Mouse (Mus musculus) 3134 (cell line): ENCODE results near the gene Tnn.

ENCODE experiments used
- DNase-seq: peaks from one replicate; pipeline ENCODE4 v3.0.0-alpha.2; 2011; ENCODE audit warnings: low spot score; ENCODE audit not compliant: insufficient read length; ENCODE audit errors: extremely low read depth

Tnn gene

DNA sequence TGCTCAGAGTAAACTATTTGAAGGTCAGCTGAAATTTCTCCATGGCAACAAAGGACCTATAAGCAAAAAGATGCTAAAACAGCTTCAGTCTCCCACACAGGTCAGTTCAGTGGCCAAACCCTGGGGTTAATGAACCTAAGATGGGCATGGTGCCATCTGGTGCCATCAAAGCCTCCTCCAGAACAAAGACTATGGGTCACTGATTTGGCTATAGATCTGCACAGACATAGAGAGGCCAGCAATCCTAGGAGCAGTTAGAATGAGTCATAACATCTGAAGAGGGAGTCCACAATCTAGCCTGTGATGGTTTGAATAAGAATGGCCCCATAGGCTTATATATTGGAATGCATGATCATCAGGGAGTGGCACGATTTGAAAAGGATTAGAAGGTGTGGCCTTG lies 69.1 kb downstream of the Tnn start:
- DNase-seq: no peak

DNA sequence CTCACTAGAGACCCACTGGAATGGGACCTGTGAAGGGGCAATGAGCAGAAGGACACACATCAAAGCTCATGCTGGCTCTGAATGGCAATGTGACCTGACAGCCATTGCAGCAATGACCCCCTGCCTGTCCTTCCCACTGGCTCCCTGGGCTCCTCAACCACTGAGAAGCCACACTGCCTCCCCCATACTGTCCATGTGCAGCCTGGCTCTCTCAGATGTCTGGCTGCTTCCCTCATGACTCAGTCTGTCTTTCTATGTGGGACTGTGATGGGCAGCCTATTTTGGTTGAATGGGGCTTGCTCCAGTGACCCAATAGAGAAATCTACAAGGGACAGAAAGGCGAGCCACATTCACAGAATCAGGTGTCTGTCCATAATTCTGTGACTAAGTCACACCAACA lies 70.7 kb downstream of the Tnn start:
- no peak for DNase-seq

DNA sequence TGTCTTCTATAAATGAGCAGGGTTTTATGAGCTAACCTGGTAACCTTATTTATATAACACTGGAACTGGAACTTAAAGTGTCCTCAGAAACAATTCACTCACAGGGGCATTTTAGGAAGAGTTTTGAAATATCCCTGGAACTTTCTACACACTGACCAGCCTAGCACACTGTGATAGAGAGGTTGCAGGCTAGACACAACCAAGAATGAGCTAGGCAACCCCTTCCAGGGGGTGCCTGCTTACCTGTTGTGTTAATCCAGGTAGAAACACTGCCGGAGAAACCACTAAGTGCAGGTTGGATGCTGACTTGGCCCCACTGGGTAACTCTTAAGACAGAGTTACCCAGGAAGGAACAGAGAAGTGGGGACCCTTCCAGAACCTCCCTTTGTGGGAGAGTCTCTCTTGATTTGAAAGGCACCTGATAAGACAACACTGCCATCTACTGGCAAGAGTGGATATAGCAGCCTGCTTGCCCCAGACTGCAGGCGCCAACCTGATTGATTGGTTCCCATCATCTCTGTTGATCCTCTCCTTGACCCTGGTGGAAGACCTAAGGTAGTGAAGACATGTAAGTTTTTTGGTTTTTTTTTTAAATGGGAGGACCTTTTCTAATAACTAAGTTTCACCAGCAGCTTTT lies 72.5 kb downstream of the Tnn start:
- peak; percentile 26 for DNase-seq

DNA sequence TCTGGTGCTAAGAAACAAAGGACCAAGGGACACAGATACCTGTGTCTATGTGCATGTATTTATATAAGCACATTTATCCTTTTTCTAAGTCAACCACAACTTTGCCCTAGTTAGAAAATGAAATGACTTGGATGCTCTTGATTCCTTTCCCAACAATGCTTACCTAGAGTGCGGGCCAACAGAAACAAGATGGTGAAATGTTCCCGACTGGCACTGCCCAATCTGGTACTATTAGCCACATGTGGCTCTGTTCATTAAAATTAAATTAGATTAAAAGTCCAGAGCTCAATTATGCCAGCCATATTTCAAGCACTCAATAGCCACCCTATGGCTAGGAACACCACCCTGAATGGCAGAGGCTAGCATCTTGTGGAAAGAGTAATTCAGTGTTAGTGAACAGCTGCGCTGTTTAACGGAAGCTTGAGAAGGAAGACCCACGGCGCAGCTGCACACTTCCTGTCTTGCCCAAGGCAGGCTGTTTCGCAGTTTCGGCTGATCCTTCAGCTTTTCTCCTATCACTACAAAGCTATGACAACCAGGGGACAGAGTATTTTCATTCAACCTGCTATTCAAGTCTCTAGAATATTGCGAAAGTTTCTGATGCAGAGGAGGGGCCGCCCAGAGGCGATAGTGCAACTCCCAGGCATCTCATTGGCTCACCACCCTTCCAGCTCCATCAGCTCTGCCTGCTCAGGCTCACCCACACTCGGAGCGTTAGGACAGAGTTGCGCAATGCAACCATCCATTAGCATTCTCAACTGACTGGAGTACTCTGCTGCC lies 74.3 kb downstream of the Tnn start:
- no peak for DNase-seq

DNA sequence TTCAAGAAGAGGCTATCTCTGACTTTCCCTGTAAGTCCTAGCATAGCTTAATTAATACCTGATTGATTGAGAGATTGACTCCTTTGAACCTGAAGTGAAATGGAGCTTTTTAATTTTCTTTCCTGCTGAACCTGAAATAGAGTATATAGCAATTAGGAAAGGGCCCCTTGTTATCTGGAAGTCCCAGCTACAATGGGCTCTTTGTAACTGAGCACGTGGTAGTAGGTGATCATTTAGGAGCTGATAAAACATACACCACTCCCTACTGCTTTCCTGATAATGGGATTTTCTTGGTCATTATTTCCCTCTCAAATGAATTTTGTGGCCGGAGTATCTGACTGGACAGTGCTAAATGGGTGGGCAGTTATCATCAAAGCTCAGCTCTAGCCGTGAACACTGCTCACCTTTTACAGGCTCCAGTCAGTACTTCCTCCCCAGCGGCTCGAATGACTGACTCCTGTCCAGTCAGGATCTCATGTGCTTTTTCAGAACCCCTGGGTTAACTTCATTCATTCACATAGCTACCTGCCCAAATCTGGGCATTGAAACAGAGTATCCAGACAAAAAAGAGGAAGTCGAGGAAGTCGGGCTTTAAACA lies 88.7 kb downstream of the Tnn start:
- DNase-seq: no peak

DNA sequence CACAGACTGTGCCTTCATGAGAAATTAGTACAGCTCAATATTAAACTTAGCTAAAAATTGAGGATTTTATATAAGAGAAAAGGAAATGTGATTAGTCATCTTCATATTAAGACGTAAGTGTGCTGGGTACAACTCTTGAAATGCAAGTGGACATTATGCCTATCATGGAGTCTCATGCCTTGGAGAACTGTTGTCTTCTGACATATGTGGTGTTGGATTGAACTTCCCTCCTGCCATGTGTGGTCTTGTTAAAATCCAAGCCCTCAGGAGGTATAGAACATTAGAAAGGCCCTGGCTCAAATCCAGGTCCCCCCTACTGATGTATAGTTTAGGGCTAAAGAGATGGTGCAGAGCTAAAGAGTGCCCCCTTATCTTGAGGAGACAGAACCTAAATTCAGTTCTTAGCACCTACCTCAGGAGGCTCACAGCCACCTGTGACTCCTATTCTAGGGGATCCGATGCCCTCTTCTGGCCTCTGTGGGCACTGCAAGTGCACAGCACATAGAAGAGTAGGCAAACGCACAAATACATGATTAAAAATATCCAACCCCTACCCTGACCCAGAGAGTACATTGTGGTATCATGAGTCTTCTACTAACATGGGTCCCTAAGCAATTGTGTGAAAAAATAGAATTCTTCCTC lies 91.5 kb downstream of the Tnn start:
- no peak for DNase-seq

DNA sequence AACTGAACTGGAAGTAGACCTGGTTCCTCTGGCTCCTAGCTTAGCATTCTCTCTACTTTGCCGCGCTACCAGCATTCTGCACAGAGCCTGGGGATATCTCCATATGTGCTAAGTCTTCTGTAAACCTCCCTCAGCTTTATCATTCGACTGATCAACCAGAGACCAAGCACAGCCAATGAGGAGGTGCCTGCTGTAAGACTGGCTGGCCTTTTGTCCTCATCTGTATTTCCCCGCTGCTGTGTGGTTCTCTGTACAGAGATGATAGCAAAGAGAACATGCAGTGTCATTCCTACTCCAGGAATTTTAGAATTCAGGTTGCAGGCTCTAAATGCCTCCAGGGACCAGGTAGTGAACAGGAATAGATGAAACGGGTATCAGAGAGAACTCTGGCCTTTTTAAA lies 92.1 kb downstream of the Tnn start:
- DNase-seq: no peak

DNA sequence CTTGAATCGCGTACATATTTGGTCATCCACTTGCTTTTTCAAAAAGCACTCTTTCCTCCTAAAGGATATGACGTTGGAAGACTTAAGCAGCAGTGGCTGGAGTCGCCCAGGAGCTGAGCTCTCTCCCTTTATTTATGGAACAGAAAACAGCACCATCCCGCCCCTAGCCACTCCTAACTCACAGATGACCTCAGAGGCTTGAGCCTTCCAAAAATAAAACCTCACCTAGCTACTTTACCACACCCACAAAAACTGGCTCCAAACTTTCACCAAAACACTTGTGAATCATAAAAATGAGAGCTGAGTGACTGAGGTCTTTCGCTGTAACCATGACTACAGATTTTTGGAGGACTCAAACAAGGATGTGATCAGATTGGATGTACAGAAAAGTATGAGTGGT lies 92.8 kb downstream of the Tnn start:
- peak; percentile 41 for DNase-seq

DNA sequence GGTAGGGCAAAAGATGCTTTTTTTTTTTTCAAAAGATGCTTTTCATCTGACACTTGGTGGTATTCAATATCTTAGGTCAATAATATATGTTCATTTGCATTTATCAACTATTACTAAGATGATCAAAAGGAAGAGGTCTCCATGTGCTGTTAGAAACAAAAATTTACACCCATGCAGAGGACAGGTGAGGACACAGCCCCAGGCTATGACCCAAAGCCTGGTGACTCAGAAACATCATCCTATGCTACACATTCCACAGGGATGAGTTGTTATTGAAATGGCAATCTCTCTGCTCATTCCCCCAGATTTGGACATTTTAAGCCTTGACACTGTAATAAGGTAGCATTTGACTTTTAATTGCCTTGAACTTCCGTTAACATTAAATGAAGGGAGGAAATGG lies 93.5 kb downstream of the Tnn start:
- no peak for DNase-seq

DNA sequence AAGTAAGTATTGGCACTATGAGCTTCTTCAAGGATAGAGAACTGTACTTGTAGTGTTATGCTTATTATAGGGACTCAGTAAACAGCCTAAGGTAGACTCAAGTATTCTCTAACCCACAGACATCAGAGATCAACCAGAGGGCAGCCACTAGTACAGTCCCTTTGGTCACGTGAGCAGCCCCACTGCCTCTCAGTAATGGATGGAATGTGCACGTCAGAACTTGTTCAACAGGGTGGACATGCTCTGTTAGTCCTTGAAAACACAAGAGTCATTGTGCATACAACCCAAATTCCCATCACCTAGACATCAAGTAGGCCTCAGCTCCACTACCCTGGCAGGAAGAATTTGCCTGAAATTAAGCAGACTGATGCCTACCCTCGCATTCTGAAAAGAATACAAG lies 95.7 kb downstream of the Tnn start:
- no peak for DNase-seq

DNA sequence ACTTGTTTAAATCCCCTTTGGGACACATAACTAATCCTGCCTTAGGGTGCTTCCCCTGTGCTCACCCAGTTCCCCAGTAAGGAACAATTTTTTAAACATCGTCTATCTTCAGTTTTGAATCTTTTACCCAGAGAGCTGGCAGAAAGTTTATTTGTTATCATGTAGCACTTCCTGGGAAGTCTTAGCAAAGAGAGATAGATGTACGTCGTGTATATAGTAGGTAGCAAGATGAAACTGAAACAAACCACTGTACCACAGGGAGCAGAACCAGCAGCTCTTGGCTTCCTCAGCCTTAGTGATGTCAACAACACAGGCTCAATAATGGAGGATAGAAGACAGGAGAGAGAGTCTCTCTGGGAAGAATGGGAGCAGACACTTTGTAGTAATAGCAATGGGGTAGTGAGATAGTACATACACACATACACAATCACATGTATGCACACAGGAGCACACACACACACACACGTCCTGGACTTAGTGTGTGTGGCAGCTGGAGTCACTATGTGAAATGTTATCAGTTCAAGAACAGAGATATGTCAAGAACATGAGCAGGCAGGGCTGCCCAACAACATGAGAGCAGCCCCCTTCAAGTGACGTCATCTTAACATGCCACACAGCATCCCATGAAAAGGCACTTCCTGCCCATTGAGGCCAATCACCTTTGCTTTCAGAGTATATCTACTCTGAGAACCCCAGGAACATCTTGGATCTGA lies 98.9 kb downstream of the Tnn start:
- no peak for DNase-seq

DNA sequence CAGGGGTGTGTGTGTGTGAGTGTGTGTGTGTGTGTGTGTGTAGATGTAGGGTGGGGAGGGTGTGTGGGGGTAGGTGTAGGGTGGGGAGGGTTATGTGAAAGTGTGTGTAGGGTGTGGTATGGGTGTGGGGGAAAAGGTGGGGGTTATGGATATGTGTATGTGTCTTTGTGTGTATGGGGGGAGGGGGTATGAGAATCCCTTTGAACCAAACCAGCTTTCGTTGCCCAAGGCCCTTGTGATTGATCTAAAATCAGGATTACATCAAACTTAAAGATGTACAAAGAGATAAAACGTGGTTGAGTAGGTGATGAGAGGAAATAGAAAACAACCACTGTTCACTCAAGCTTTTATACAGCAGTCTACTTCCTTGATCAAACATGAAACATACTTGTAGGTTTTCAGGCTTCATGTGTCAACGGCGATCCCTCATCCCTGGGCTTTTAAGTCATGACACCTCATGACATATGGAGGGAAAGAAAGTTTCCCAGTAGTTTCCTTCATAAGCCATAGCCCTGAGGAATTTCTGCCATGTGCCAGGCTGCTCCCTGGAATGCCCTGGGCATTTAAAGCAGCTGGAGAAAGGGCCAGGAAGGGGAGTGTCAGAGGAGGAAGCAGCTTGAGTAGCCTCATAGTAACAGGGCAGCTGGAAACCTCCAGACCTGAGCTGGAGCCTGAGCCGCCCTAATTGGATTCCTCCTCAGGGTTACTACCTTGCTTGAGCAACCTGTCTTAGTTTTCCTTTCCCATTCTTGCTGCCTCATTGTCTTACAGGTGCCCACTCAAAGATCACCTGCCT lies 99.7 kb downstream of the Tnn start:
- no peak for DNase-seq

DNA sequence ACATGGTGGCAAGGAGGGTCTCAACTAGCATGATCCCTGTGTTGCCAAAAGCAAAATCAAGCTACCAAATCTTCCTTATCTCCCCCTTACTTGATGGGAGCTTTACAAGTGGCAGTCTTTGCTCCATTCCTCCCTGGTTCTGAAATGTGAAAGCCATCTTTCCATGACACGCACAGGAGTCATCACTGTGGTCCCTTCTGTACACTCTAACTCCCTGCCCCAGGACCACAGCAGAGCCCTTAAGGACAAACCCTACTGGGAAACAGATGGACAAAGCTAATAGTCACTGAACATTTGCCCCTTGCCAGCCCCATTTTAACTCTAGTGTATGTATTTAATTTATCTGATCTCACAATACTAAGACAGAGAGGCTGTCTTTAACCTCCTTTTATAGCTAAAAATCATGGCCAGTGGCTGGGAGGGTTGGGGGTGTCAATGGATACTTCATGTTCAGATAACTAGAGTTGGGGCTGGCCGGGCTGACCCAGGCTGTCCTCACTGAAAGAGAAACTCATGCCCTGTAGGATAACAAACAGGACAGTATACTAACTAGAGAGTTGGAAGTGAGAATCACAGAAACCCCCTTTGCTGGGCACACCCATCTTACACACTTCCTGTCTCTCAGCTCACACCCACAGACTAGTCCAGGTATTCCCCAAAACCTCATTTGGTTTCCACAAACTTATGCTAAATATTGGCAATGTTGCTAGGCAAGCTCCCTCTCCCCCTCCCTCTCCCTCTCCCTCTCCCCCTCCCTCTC lies 100.6 kb downstream of the Tnn start:
- no peak for DNase-seq

DNA sequence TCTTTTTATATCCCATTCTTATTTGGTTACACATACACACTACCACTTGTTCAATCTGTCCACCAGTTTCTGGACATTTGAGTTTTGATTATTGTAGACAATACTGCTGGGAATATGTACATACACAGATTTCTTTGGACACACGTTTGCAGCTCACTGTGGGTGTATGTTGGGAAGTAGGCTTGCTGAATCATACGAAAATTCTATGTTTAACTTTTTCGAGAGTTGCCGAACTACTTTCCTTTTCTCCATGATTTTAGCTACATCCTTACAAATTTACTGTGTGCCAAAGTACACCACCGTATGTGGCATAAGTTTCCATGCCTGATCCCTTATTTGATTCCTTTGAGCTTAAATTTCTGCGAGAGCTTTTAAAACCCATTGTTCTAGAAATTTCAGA lies 102.5 kb downstream of the Tnn start:
- no peak for DNase-seq

DNA sequence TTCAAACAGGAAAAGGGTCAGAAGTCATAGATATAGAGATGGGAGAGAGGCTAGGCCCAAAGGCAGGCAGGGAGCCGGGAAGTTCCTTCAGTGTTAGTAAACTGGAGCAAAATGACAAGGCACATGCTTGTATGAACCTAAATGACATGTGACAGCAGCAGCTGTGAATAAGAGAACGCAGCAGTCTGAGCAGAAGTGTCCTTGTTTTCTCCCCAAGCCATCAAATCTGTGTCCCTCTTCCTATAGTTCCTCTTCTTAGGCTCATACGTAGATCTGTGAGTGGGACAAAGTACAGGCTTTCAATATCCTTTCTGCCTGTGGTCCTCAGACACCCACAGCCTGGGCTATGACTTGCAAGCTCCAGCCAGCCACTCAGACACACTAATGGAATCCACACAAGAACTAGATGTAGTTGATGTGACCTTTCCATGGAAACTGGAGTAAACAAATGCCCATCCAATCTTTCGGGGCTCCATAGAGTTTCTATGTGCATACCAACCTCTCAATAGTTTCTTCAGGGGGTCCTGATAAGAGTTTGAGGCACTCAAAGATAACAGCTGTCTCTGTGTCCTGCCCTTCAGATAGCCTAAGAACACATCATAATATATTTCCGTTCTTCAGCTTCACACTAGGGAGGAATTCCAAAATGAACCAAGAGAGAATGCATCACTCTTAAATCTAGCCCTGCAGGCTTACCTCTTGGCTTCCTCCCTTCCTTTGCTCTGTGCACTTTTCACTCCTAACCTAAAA lies 104.1 kb downstream of the Tnn start:
- DNase-seq: no peak

DNA sequence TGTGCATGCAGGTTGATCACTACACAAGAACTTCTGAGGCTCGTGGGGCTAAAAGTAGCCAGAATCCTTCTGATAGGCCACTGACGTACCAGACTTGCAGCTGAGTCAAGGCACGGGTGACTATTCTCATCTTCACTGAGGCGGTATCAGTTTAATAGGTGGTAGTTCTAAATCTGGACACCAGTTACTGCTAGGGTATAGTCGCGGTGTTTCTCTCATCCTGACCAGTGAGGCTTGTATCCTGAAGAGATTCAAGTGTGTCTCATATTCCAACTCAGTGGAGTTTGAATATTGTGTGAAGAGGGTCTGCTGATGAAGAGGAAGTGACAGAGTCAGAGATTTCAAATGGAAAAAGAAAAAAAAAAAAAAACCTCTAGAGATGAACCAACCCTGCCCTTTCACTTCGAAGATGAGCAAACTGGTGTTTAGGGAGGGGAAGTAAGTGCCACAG lies 105.9 kb downstream of the Tnn start:
- no peak for DNase-seq

DNA sequence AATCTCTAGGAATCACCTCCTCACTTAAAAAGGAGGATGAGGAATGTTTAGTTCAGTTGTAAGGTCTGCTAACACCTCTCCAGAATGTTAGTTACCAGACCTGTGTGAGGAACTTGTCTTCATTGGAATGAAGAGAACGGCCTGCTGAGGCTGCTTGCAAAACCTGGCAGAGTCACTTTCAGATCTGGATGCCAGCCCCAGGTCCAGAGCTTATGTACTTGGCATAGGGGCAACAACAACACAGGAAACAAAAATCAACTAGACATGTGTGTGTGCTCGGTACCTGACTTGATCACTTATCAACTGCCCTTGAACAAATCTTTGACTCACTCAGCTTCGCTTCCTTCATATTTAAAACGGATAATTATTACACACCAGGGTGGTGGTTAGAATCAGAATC lies 106.6 kb downstream of the Tnn start:
- no peak for DNase-seq

DNA sequence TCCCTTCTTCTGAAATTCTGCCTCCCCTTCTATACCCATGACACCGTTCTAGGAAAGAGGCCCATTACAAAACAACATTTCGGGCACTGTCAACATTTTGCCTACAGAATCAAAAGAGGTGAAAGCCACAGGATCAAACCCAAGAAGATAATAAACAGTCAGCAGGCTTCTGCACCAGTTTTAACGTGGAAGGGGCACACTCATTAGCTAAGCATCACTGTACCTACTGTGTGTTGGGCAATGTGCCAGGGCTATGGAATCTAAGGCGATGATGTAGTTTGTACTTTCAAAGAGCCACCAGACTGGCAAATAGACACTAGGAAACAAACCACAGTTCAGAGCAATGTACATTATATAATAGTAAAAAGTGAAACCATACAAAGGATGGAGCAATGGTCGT lies 107.4 kb downstream of the Tnn start:
- DNase-seq: no peak
